Mouse (Mus musculus) ES-E14 (cell line): ENCODE data around the gene Gm5678. TPM values are rescaled to one million over a fixed set of nuclear protein-coding genes. Genes with fewer than 3 reads are reported as not detected.
"Not testable (repeated sequence)": the region's sequence is repeated elsewhere in the genome, so short reads cannot be mapped to it uniquely, and the experiment has no call there.

Experiments
- DNase-seq: peaks from one replicate; pipeline ENCODE4 v3.0.0-alpha.2; 2013; ENCODE audit warnings: low read depth, low spot score
- H3K27ac ChIP-seq: 2 replicates; pipeline ENCODE4 v1.5.1; 2012; ENCODE audit warnings: low read depth, mild to moderate bottlenecking, low read length, moderate library complexity, mixed read lengths; ENCODE audit not compliant: poor library complexity, insufficient read depth, severe bottlenecking
- H3K36me3 ChIP-seq: 2 replicates; pipeline ENCODE4 v1.6.1; 2012; ENCODE audit warnings: mild to moderate bottlenecking, low read length, moderate library complexity, mixed read lengths; ENCODE audit not compliant: control insufficient read depth, poor library complexity, insufficient read depth, severe bottlenecking
- H3K4me1 ChIP-seq, 2 experiments: fragments of 150-350 bp in 1 of 2; sonication (generic) in 1 of 2; 2 replicates each; pipeline ENCODE4 v1.6.1; 2012; ENCODE audit warnings: low read length in 2 of 2, mild to moderate bottlenecking in 1 of 2, mixed read lengths in 1 of 2; ENCODE audit not compliant: control insufficient read depth in 2 of 2, insufficient read depth in 2 of 2, poor library complexity in 1 of 2
- H3K4me3 ChIP-seq, 2 experiments: fragments of 150-350 bp in 1 of 2; sonication (generic) in 1 of 2; 2 replicates each; pipeline ENCODE4 v1.5.1; 2012; ENCODE audit warnings: low read length in 2 of 2, low read depth in 1 of 2, mild to moderate bottlenecking in 1 of 2, mixed read lengths in 1 of 2; ENCODE audit not compliant: insufficient read depth in 1 of 2, poor library complexity in 1 of 2, severe bottlenecking in 1 of 2
- H3K9ac ChIP-seq: 2 replicates; pipeline ENCODE4 v1.6.1; 2012; ENCODE audit warnings: low read depth, mild to moderate bottlenecking, low read length, mixed read lengths; ENCODE audit not compliant: poor library complexity, insufficient read depth, severe bottlenecking
- H3K9me3 ChIP-seq: fragments of 150-350 bp; sonication (generic); 2 replicates; pipeline ENCODE4 v1.6.1; 2012; ENCODE audit warnings: low read depth, mild to moderate bottlenecking, low read length; ENCODE audit not compliant: control insufficient read depth, insufficient read depth
- CHD2 ChIP-seq: IDR thresholded peaks from 2 replicates; pipeline ENCODE4 v1.6.1; 2014; ENCODE audit warnings: mild to moderate bottlenecking, low read depth, low read length, inconsistent platforms
- HCFC1 ChIP-seq: IDR thresholded peaks from 2 replicates; pipeline ENCODE4 v1.6.1; 2012; ENCODE audit warnings: low read length, inconsistent platforms, borderline replicate concordance; ENCODE audit not compliant: insufficient read depth
- MAFK ChIP-seq: IDR thresholded peaks from 2 replicates; pipeline ENCODE4 v1.6.1; 2014; ENCODE audit warnings: mild to moderate bottlenecking, low read depth, low read length, inconsistent platforms; ENCODE audit not compliant: insufficient read depth
- ZC3H11A ChIP-seq: IDR thresholded peaks from 2 replicates; pipeline ENCODE4 v1.6.1; 2012; ENCODE audit warnings: low read depth, mild to moderate bottlenecking, inconsistent platforms, low read length, borderline replicate concordance
- ZNF384 ChIP-seq: IDR thresholded peaks from 2 replicates; pipeline ENCODE4 v1.6.1; 2012; ENCODE audit warnings: low read depth, low read length, inconsistent platforms
- in situ Hi-C, 2 experiments: fragments of 600-800 bp; cut with MboI; formaldehyde crosslinking; loops; one replicate each; pipeline ENCODE4 v1.15.1; 2025; ENCODE audit warnings: low sequenced_read_pairs in 2 of 2, inconsistent platforms in 1 of 2; ENCODE audit not compliant: unreplicated experiment in 2 of 2
- total RNA-seq: library from RNA; depleted of rRNA; stranded (reverse); fragments of 300-350 nt; gene quantifications from 2 replicates; pipeline ENCODE4 v1.2.3, GENCODE M21; 2012

Gm5678 gene
- total RNA-seq, 1 experiment = not detected

GRCm38 (mm10) chr16:93667976-93668375, 40.1 kb downstream of the Gm5678 start:
- TF ChIP-seq ZC3H11A (no peak), HCFC1 (no peak), MAFK (no peak), ZNF384 (no peak), CHD2 (no peak)
- Histone ChIP-seq H3K36me3 (no peaks in the 10 kb centered on the region), H3K9me3 (peaks cover 3% of the 10 kb centered on the region), H3K27ac (no peak overlapping the region), H3K9ac (no peak overlapping the region), H3K4me3 (no peak overlapping the region), H3K4me1 (peaks cover 0 to 2% of the 10 kb centered on the region in 2 experiments; a peak in 1 of 4 replicates)
- DNase-seq = no peak
- in situ Hi-C loops = no loop called here

GRCm38 (mm10) chr16:93669521-93669920, 41.6 kb downstream of the Gm5678 start:
- Histone ChIP-seq H3K4me1 (peaks cover 0 to 2% of the 10 kb centered on the region in 2 experiments; a peak in 1 of 4 replicates), H3K9ac (no peak overlapping the region), H3K27ac (no peak overlapping the region), H3K36me3 (no peaks in the 10 kb centered on the region), H3K9me3 (peaks cover 3% of the 10 kb centered on the region), H3K4me3 (no peak overlapping the region)
- in situ Hi-C loops = no loop called here
- no peak for DNase-seq
- TF ChIP-seq CHD2 (no peak), HCFC1 (no peak), MAFK (no peak), ZC3H11A (no peak), ZNF384 (no peak)

GRCm38 (mm10) chr16:93670466-93670865, 42.6 kb downstream of the Gm5678 start:
- H3K9me3 ChIP-seq, H3K27ac ChIP-seq, H3K4me3 ChIP-seq, H3K36me3 ChIP-seq, DNase-seq, H3K9ac ChIP-seq, in situ Hi-C loops, H3K4me1 ChIP-seq: not testable (repeated sequence)

GRCm38 (mm10) chr16:93671064-93671463, 43.2 kb downstream of the Gm5678 start:
- no peaks in the 10 kb centered on the region for H3K36me3 ChIP-seq
- DNase-seq = no peak
- peaks cover 0 to 2% of the 10 kb centered on the region in 2 experiments; a peak in 1 of 4 replicates for H3K4me1 ChIP-seq
- in situ Hi-C loops = no loop called here
- H3K9me3 ChIP-seq = peaks cover 3% of the 10 kb centered on the region
- TF ChIP-seq ZNF384 (no peak), CHD2 (no peak), ZC3H11A (no peak), HCFC1 (no peak), MAFK (no peak)
- no peak overlapping the region for H3K4me3 ChIP-seq
- H3K27ac ChIP-seq = no peak overlapping the region
- no peak overlapping the region for H3K9ac ChIP-seq

- Histone ChIP-seq H3K4me1 (peaks cover 11 to 15% of the 10 kb centered on the region in 2 experiments; a peak in 3 of 4 replicates), H3K9ac (no peak overlapping the region), H3K4me3 (no peak overlapping the region), H3K9me3 (no peaks in the 10 kb centered on the region), H3K36me3 (no peaks in the 10 kb centered on the region), H3K27ac (no peak overlapping the region)
- in situ Hi-C loops = no loop called here
- no peak for DNase-seq
- TF ChIP-seq ZC3H11A (no peak), ZNF384 (no peak), HCFC1 (no peak), MAFK (no peak), CHD2 (no peak)
These were observed 48.5 kb downstream of the Gm5678 start for GRCm38 (mm10) chr16:93676376-93676775.
